Mouse (Mus musculus) c-Kit-negative CD71-positive TER-119-positive erythroid progenitor cells, embryonic 14.5 days (primary cell): ENCODE measurements around the gene Vim.

ENCODE experiments used
- DNase-seq: peaks from one replicate; pipeline ENCODE4 v3.0.0-alpha.2; 2013; ENCODE audit warnings: low read depth, low spot score

The Vim gene

DNA sequence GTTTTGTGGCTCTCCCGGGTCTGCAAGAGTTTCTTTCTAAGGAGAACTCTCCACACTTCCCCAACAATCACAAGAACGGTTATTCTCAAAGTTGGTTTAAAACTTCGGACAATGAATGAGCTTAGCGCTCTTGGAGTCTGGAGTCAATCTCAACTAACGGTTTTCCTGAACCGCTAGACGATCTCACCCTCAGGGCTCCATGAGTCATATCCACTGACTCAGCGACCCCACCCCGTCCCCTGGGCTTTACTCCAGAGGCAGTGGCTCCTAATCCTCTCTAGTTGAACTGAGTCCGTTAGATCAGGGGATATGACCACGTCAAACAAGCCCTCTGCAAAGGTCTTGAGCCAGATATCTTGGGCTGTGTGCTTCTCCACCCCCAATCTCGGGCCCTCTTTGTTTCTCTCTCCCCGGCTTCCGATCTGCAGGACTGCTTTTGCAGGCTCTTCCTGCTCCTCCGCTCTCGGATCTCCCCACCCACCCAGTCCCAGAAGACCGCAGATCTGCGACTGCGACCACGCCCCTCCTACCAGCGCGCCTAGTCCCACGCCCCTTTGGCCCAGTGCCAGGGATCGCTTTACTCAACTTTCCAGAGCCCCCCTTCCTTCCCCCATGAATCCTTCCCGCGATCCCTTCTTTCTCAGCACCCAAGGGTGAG, at the start of gene Vim:
Gene Vim (plus strand): TSS at position 520 of the 658 bp plus-strand sequence.
- no peak for DNase-seq

DNA sequence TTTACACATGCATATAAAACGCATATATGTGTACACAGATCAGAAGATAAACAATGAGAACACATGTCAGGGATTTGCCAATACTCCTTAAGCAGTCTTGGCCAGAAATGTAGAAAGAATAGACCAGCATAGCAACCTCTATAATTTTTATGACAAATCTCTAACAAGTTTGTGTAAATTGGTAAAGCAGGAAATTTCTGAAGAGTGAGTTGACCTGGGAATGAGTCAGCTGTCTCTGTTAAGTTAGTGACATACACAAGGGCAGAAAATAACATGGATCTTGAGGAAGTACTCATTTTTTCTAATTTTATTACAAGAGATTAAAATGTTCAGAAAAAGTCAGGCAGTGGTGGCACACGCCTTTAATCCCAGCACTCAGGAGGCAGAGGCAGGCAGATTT, 47.5 kb upstream of the Vim start:
- no peak for DNase-seq

DNA sequence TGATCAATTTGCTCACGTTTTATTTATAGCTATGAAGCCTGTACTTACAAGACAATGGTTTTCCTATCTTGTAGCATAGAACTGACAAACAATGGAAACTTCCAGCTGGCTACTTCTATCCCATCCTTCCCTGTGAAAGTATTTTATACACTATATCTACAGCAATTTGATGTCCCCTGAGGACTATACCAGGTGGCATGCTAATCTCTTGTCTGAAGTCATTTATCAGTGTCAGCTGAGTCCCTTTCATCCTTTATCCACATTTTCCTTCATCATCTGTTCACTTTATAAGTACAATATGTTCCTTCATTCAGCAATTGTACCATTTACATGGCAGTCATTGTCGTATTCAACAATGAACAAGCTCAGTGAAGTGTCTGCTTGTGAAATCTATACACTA, 46.6 kb upstream of the Vim start:
- DNase-seq = no peak

DNA sequence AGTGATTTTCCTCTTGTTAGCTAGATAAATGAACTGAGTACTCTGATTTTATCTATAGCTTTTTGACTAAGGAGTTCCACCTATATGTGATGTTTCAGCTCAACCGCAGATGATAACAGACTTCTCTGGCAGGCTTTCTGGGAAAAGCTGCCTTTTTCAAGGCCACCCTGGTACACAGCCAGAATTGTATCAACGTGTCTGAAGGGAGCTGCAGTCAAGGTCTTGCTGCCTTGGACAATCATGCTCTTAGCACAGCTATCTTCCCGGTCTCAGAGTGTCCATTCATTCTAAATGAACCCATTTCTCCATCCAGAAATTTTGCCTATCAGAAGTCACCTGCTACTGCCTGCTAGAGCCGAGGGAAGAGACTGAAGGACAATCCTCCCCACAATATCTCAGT, 46.2 kb upstream of the Vim start:
- DNase-seq = no peak

DNA sequence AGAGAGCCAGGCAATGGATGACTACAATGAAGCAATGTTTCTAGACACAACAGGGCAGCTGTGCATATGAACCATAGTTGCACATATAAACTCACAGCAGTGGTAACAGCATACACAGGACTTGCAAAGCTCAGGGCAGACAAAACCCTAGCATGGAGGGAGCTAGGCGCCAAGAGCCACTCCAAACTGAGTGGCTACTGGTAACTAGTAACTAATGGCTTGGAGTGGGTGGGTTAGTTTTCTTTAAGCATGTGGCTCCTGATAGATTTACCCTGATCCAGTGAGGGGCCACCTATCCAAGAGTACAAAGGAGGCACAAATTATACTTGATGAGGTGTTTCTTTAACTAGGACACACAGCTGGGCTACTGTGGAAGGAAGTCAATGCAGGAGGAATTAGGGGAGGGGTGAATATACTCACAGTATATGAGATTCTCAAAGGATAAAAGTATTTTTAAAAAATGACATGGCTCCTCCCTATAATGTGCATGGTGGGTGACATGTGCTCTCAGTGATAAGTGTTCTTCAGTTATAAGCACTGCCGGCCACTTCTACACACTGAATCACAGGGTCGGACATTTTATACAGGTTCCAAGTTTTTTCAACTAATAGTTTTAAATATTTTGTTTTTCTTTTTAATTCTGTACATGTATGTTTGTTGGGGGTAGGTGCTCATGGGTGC, 44.3 kb upstream of the Vim start:
- no peak for DNase-seq

DNA sequence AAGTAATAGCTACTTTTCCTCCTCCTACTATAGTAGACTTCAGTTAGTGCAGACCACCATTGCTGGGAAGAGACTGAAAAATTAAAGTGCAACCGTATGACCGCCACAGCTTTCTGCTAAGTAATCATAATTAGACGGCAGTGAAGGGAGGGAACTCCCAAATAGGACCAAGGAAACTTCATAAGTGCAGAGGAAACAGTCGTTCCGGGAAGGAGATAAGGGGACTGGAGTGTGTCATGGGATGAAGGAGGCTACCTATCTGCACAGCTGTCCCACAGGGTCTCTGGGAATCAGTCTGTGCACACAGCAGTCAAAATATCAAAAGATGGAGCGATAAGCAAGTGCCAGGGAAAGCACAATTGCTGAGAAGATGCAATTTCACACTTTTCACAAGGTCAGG, 43.1 kb upstream of the Vim start:
- DNase-seq = no peak

DNA sequence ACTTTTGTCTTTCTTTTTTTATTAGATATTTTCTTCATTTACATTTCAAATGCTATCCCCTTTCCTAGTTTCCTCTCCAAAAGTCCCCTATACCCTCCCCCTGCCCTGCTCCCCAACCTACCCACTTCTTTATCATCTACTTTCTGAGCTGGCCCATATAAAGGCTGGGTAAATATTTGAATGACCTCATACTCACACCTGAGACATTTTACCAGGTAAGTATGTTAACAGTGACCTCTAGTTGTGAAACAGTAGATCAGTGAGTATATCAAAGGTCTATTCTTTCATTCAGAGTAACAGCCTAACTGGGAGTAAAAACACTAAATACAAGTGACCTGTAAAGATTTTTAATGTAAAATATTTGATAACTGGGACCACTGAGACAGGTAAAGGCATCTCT, 37.0 kb upstream of the Vim start:
- no peak for DNase-seq

DNA sequence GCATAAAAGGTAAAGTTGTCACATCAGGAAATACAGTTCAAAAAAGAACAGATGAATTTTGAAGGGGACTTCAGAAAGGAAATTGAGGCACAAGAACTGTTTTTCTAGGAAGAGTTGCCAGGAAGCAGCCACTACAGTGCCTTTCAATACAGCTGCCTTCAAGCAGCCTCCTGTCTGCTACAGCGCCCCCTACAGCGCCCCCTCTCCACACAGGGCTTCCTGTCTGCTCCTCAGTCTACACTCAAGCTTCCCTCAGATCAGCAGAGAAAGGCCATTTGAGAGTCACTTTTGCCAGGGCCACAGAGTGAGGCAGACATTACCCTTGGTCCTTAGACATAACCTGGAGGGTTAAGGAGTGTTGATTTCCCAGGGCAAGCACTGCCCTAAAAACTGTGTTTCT, 36.0 kb upstream of the Vim start:
- no peak for DNase-seq

DNA sequence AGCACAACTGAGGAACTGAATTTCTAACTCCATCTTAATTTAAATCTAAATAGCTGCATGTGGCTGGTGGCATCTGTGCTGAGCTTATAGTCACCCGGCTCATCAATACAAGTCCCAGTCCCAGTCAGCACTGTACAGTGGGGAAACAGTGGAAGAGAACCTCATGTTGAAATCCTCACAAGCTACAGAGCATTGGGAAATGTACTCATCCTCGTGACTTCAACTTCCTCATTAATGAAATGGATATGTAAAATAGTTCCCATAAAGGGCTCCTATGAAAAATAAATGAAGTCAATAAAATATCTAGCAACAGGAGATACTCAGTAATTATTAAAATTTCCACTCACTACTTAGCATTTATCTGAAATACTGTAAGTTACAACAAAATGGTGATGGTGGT, 35.5 kb upstream of the Vim start:
- no peak for DNase-seq

DNA sequence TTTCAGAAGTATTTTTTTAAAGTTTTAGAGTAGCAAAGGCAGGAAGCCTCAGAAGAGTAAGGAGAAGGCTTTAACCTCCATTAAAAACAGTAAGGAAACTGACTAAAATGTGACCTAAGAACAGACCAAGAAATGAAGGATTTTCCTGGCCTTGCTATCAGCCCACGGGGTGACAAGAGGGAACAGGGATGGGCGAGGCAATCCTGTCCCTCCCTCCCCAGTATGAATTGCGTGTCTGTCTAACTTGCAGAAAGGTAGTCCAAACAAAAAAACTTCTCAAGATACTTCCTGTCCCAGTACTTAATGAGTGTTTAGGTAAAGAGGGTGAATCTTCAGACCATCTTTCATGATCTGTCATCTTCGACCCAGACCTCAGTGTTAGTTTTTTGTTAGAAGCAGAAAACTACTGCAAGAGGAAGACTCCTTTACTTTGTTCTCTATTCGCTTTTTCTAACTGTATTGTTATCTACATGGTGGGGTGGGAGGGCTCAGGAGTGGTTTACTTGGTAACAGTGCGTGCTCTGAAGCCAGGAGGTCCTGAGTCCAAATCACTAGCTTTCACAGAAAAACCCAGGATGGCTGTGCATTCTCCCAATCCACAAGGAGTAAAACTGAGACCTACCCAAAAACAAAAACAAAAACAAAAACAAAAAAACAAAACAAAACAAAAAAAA, 34.9 kb upstream of the Vim start:
- no peak for DNase-seq

DNA sequence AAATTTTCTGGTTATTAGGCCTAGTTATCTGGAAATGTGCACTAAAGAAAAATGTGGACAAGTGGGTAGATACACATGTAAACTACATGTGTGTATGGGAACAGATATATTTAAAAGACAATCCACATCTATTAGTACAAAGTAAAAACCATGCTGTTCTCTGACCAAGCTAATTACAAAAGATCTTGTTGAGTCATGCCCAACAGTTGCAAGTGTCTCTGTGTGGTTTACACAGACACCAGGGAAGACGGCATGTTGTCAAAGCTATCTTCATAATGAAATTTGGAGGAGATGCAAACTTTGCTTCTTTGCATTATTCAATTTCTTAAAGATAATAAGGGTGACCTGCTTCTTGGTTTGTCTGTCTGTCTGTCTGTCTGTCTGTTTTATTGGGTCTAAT, 33.9 kb upstream of the Vim start:
- DNase-seq = no peak

DNA sequence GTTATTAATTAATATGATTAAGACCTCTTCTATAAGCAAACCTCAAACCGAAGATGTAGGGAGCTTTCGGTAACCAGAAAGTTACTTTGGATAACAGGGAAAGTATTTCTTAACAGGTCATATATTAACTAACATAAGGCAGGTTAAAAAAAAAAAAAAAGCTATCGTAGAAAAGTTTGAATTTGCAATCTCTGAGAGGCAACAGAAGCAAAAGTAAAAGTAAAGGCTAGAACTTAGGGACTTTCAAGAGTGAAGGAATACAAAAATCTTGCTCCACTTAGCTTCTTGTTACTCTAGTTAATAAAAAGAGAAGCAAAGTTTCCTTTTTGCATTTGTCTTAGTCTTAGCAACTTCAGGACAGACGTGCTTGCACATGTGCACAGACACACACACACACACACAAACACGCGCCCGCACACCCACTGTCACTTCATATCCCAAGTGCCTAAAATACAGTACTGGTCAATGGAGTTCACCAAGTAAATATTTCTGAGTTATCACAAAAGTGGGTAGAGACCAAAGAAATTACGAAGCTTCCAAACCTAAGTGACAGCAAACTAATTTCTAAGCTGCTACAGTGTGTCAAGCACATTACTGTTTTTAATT, 30.1 kb upstream of the Vim start:
- peak; percentile 13 for DNase-seq

DNA sequence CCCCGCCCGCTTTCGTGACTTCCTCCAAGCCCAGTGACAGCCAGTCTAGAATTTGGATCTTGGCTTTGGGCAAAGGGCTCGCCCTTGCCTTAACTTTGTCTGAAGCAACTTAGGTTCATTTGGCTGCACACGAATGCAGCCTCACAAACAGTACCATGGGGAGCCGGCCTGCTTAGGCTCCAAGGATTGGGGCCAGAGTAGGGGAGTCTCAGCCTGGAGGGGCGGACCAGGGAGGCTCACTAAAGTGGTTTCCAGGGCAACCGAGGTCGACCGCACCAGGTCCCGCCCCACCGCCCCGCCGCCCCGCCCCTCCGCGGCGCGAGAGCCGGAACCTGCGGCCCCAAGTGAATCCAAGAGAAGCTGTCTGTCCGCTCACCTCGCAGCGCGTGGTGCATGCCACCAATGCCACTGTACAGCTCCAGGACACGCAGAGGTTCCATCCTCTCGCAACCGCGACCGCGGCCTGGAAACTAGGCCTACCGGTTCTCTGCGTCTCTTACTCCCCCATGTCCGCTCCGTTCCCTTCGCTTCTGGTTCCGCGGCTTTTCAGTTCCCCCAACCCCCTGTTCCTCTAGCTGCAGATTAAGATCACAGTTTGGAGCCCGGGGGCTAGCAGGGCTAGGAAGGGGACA, 29.4 kb upstream of the Vim start, which contains the start of gene Trdmt1:
Gene Trdmt1 (minus strand): TSS at position 476 of the 632 bp plus-strand sequence.
- DNase-seq = peak; percentile 88

DNA sequence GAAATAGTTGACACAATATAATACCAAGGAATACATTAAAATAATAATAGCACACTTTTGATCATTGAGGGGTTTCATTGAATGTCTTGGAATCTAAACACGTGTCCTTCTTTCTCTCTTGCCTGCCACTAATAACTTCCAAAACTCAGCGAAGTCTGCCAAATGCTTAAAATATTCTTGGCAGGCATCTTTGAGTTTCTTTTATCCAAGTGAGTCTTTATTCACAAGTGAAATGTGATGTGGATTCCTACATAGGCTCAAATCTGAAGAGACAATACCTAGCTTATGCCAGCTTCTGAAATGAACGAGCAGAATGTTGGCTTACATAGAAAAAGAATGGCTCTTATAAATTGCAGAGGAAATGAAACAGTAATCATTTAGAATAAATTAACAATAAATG, 25.0 kb upstream of the Vim start:
- DNase-seq = no peak

DNA sequence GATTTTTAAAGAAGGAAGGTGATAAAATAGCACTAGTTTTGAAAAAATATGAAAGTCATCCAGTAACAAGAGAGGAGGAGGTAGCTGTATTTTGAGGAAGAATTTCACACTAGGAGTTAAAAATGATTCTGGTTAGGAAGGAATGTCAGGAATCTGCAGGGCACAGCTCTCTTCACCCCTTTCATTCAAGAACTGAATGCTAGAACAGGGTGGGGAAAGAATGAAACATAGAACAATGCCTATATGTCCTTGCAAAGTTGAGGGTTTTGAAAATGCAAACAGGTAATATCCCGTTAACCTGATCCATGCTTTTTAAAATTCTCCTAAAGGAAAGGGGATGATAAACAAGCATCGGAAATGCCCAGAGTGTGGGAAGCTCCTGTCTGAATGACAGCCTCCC, 19.8 kb upstream of the Vim start:
- DNase-seq = no peak

DNA sequence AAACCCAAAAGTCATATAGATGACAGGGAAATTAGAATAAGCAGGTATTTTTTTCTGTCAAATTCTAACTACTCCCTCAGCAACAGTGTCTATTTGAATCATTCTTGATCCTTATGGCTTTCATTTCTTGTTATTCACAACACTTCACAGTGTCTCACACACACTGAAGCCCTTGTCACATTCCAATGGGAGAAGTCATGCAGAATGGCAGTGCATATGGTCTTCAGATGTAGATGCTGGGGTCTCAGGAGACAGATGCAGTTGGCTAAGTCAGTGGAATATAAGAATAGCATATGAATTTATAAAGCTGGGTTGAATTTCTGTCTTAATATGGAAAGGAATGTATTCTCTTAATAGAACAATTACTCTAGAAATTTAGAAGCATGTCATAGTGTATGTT, 17.5 kb upstream of the Vim start:
- DNase-seq = no peak

DNA sequence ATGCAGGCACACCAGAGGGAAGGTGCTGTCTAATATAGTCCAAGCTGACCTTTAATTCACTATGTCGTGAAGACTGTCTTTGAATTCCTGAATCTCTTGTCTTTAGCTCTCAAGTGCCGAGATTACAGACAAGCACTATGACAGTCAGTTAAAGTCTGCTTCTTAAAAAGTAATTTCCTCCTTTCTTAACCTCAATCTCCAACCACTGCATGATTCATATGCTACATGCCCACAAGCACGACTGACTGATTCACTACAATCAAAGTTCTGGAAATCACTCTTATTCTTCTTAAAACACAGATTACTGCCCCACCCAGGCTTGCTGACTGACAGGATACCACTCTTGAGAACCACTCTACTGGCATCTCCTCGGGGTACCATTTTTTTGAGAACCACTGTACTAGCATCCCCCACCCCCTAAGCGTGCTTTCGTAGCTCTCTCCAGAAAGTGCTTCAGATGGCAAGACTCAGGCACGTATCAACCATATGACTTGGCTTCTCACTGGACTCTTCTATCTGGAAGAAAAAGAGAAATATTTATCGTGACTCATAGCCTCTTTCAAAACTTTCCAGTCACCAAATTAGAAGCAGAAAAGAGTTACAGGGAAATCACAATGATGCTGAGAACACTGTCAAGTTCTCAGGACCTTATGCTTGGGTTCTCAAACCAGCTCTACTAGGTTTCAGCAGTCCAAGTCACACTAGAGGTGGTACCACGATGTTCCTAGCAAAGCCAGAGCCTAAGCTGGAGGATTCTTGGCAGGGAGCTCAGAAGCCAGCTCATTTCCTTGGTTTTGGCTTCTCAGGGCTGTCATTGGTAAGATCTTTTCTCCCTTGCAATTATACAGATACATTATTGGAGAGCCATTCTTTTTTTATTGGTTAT, 16.3 kb upstream of the Vim start:
- DNase-seq = no peak

DNA sequence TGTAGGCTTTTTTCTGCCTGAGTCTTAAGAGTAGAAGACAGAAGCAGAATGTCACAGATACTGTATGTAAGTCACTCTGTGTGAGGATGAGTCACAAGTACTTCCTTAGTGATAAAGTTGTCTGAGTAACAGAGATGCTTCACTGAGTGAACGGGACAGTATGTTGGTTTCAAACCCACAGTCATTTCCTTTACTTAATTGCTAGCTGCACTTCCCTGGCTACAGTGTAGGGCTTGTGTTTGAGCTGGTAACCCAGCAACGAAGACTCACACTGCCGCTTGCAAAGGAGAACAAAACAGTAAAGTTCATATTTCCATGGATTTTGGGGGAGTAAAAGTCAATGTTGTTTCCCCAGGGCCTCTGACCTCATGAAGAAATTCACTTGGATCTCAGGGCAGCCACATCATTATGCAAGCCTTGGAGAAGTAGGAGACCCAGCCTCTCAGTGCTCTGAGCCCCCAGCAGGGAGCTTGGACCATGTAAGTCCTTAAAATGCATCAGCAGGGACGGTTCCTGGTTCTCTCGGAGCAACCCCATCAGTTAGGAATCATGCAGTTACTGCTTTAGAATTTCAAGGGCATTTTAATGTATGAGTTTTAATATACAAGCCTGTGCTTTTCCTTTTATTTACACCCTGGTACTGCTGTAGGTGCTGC, 15.0 kb upstream of the Vim start:
- DNase-seq = no peak

DNA sequence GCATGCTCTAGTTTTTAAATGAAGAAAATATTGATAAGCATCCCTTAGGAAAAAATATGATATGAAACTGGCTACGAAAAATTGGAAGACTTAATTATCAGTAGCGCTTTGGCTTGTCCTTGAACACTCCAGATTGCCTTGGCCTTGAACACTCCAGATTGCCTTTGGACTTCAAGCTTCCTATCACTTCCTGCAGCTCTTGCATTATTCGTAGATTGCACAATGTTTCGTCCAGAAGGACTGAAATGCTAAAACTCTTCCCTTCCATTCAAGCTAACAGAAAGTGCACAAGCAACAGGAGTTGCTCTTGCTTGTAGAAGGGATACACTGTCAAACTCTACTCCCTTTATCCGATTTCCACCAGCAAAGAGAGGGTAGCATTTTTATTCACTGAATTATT, 14.4 kb upstream of the Vim start:
- no peak for DNase-seq

DNA sequence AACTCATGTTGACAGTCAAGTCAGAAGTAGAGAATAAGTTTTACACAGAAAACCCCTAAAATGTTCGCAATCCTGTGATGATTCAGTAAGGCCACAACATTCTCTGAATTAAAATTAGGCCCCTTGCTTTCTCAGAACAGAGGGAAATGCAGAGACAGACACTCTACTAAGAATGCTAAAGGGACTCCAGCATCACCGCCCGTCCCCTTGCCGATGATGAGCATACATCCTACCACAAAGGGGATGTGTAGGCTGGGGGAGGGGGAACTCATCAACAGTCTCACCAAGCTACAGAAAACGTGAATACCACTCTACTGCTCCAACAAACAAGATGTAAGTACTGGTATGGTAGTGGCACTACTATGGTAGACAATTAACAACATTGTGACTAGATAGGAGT, 14.0 kb upstream of the Vim start:
- DNase-seq = no peak

DNA sequence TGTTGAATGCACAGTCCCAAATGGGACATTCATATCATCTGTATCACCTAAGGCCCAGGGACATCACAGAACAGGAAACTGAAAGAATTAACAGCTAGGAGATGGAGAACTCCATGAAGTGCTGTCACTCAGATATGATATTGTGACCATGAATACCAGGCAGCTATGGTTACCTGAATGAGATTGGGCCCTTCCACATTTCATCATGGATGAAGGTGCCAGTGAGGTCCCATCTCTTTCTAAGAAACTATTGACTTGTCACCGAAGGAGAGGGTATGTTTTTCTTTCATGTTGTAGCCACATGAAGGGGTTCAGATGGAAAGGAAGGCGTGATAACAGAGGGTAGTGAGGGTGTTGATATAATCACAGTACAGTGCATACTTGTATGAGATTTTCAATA, 13.3 kb upstream of the Vim start:
- DNase-seq = no peak
